Mouse (Mus musculus): ENCODE data around the gene Pcolce. TPM values are rescaled to one million over a fixed set of nuclear protein-coding genes. Genes with fewer than 3 reads are reported as not detected.

Pcolce gene
- polyA plus RNA-seq, 1 experiment: 0.09 TPM

- peaks cover 3% of the 10 kb centered on the region for H3K36me3 ChIP-seq (replicated peaks; ENCODE audit: low read length)
- no peaks in the 10 kb centered on the region for H3K9me3 ChIP-seq
- H3K27me3 ChIP-seq (replicated peaks): peaks cover 47% of the 10 kb centered on the region
- no peak overlapping the region for H3K4me3 ChIP-seq (replicated peaks)
- TF ChIP-seq FLI1 (IDR thresholded peaks at IDR 0.05; ENCODE audit: low read length) (no peak), GATA1 (IDR thresholded peaks at IDR 0.05; ENCODE audit: borderline replicate concordance, low read length) (no peak)
- peaks cover 17% of the 10 kb centered on the region for H3K4me1 ChIP-seq
Observed at GRCm38 (mm10) chr5:137580246-137580645, 33.3 kb downstream of the Pcolce start.

- Histone ChIP-seq H3K27me3 (replicated peaks) (peaks cover 69% of the 10 kb centered on the region), H3K9me3 (peaks cover 8% of the 10 kb centered on the region), H3K4me1 (peaks cover 31% of the 10 kb centered on the region), H3K4me3 (replicated peaks) (no peak overlapping the region), H3K36me3 (replicated peaks; ENCODE audit: low read length) (peaks cover 3% of the 10 kb centered on the region)
- no peak for TF ChIP-seq FLI1 (IDR thresholded peaks at IDR 0.05; ENCODE audit: low read length)
- no peak for TF ChIP-seq GATA1 (IDR thresholded peaks at IDR 0.05; ENCODE audit: borderline replicate concordance, low read length)
Observed at GRCm38 (mm10) chr5:137574470-137574901, 39.1 kb downstream of the Pcolce start.

GRCm38 (mm10) chr5:137570691-137571586, 42.6 kb downstream of the Pcolce start:
- Histone ChIP-seq H3K36me3 (replicated peaks; ENCODE audit: low read length) (no peaks in the 10 kb centered on the region), H3K9me3 (peaks cover 13% of the 10 kb centered on the region), H3K27me3 (replicated peaks) (peaks cover 81% of the 10 kb centered on the region), H3K4me1 (peaks cover 37% of the 10 kb centered on the region), H3K4me3 (replicated peaks) (peak overlapping the region; percentile 80)
- TF ChIP-seq GATA1 (IDR thresholded peaks at IDR 0.05; ENCODE audit: borderline replicate concordance, low read length) (no peak), FLI1 (IDR thresholded peaks at IDR 0.05; ENCODE audit: low read length) (no peak)

- Histone ChIP-seq H3K27me3 (replicated peaks) (peaks cover 88% of the 10 kb centered on the region), H3K36me3 (replicated peaks; ENCODE audit: low read length) (no peaks in the 10 kb centered on the region), H3K9me3 (peaks cover 13% of the 10 kb centered on the region), H3K4me1 (peaks cover 37% of the 10 kb centered on the region), H3K4me3 (replicated peaks) (peak overlapping the region; percentile 84)
- TF ChIP-seq GATA1 (IDR thresholded peaks at IDR 0.05; ENCODE audit: borderline replicate concordance, low read length) (no peak), FLI1 (IDR thresholded peaks at IDR 0.05; ENCODE audit: low read length) (no peak)
Observed at GRCm38 (mm10) chr5:137570181-137570580, 43.4 kb downstream of the Pcolce start.

- Histone ChIP-seq H3K4me3 (replicated peaks) (peak within 1 kb of the TSS; percentile 84), H3K4me1 (peaks cover 37% of the 10 kb centered on the region)
- no peak for TF ChIP-seq FLI1 (IDR thresholded peaks at IDR 0.05; ENCODE audit: low read length)
- no peak for TF ChIP-seq GATA1 (IDR thresholded peaks at IDR 0.05; ENCODE audit: borderline replicate concordance, low read length)
Observed at GRCm38 (mm10) chr5:137569665-137570064, 43.9 kb downstream of the Pcolce start, which contains the start of gene Tfr2. Gene Tfr2 (plus strand): TSS chr5:137569840.

GRCm38 (mm10) chr5:137569031-137569430, 44.6 kb downstream of the Pcolce start:
- TF ChIP-seq FLI1 (IDR thresholded peaks at IDR 0.05; ENCODE audit: low read length): no peak
- TF ChIP-seq GATA1 (IDR thresholded peaks at IDR 0.05; ENCODE audit: borderline replicate concordance, low read length): no peak
- Histone ChIP-seq H3K9me3 (peaks cover 5% of the 10 kb centered on the region; the same call in 1 of the 2 replicates), H3K27me3 (replicated peaks) (peaks cover 86% of the 10 kb centered on the region), H3K36me3 (replicated peaks; ENCODE audit: low read length) (no peaks in the 10 kb centered on the region), H3K4me3 (replicated peaks) (peak overlapping the region; percentile 15), H3K4me1 (peaks cover 37% of the 10 kb centered on the region)

More at GRCm38 (mm10) chr5:137569665-137570064, 43.9 kb downstream of the Pcolce start, which contains the start of gene Tfr2:
- peaks cover 11% of the 10 kb centered on the region for H3K9me3 ChIP-seq
- peaks cover 88% of the 10 kb centered on the region for H3K27me3 ChIP-seq (replicated peaks)
- no peaks in the 10 kb centered on the region for H3K36me3 ChIP-seq (replicated peaks; ENCODE audit: low read length)

GRCm38 (mm10) chr5:137568223-137568798, 45.3 kb downstream of the Pcolce start:
- Histone ChIP-seq H3K9me3 (peaks cover 5% of the 10 kb centered on the region; the same call in 1 of the 2 replicates), H3K4me1 (peaks cover 37% of the 10 kb centered on the region), H3K27me3 (replicated peaks) (peaks cover 84% of the 10 kb centered on the region), H3K4me3 (replicated peaks) (no peak overlapping the region), H3K36me3 (replicated peaks; ENCODE audit: low read length) (no peaks in the 10 kb centered on the region)
- no peak for TF ChIP-seq FLI1 (IDR thresholded peaks at IDR 0.05; ENCODE audit: low read length)
- no peak for TF ChIP-seq GATA1 (IDR thresholded peaks at IDR 0.05; ENCODE audit: borderline replicate concordance, low read length)

GRCm38 (mm10) chr5:137566416-137566815, 47.2 kb downstream of the Pcolce start:
- no peak for TF ChIP-seq GATA1 (IDR thresholded peaks at IDR 0.05; ENCODE audit: borderline replicate concordance, low read length)
- no peak for TF ChIP-seq FLI1 (IDR thresholded peaks at IDR 0.05; ENCODE audit: low read length)
- Histone ChIP-seq H3K27me3 (replicated peaks) (peaks cover 84% of the 10 kb centered on the region), H3K4me1 (peaks cover 33% of the 10 kb centered on the region)

GRCm38 (mm10) chr5:137565744-137566143, 47.8 kb downstream of the Pcolce start:
- H3K9me3 ChIP-seq: peaks cover 5% of the 10 kb centered on the region; the same call in 1 of the 2 replicates

More at GRCm38 (mm10) chr5:137566416-137566815, 47.2 kb downstream of the Pcolce start:
- Histone ChIP-seq H3K4me3 (replicated peaks) (no peak overlapping the region), H3K9me3 (peaks cover 5% of the 10 kb centered on the region; the same call in 1 of the 2 replicates), H3K36me3 (replicated peaks; ENCODE audit: low read length) (no peaks in the 10 kb centered on the region)

More at GRCm38 (mm10) chr5:137565744-137566143, 47.8 kb downstream of the Pcolce start:
- H3K4me1 ChIP-seq: peaks cover 26% of the 10 kb centered on the region
- TF ChIP-seq FLI1 (IDR thresholded peaks at IDR 0.05; ENCODE audit: low read length): no peak
- no peak for TF ChIP-seq GATA1 (IDR thresholded peaks at IDR 0.05; ENCODE audit: borderline replicate concordance, low read length)
- no peaks in the 10 kb centered on the region for H3K36me3 ChIP-seq (replicated peaks; ENCODE audit: low read length)
- H3K27me3 ChIP-seq (replicated peaks): peaks cover 81% of the 10 kb centered on the region
- no peak overlapping the region for H3K4me3 ChIP-seq (replicated peaks)

All from megakaryocyte, embryonic 14.5 days (primary cell).